Comparison of ENCODE assay signal across 18 mouse cellular contexts in genomic region chr5:138137257-138137656, GRCm38 (mm10). TPM values are rescaled to one million over a fixed set of nuclear protein-coding genes. Genes with fewer than 3 reads are reported as not detected.
DNase-seq lines count a peak whose midpoint lies in the region; ATAC-seq and TF ChIP-seq lines count a peak whose summit lies in the region.
"Had no signal": no experiment of that assay in that cellular context is flagged by ENCODE, and none has a peak within 500 bp of the region (broad histone marks: within the 10 kb centered on the region; RNA-seq: fewer than 3 reads in every experiment).

No protein-coding gene starts in this region.

- H3K27ac ChIP-seq in liver, embryonic 11.5 days (ENCODE audit: low read depth, low read length): peak overlapping the region; percentile 38
- H3K27ac ChIP-seq in intestine, embryonic 16.5 days (ENCODE audit: low read length): peak overlapping the region; percentile 64
- H3K27ac ChIP-seq in liver, embryonic 16.5 days (ENCODE audit: low read length): 0 out of 2 replicates have a peak overlapping the region, but pooled peaks have one; percentile 12
- no peak overlapping the region for H3K27ac ChIP-seq in stomach, postnatal 0 days (replicated peaks)
- H3K27ac ChIP-seq: kidney, postnatal 0 days; neural tube, embryonic 13.5 days had no signal

- no peaks in the 10 kb centered on the region for H3K9me3 ChIP-seq in liver, embryonic 11.5 days (ENCODE audit: control insufficient read depth, low read length)
- no peaks in the 10 kb centered on the region for H3K9me3 ChIP-seq in intestine, embryonic 16.5 days (ENCODE audit: control insufficient read depth, low read length)
- no peaks in the 10 kb centered on the region for H3K9me3 ChIP-seq in liver, embryonic 16.5 days (replicated peaks; ENCODE audit: control insufficient read depth, low read length)
- no peaks in the 10 kb centered on the region for H3K9me3 ChIP-seq in stomach, postnatal 0 days (ENCODE audit: control insufficient read depth, low read length)
- H3K9me3 ChIP-seq: G1E; neural tube, embryonic 13.5 days had no signal

- no peaks in the 10 kb centered on the region for H3K27me3 ChIP-seq in liver, embryonic 11.5 days (replicated peaks; ENCODE audit: control insufficient read depth, insufficient read depth, low read length)
- no peaks in the 10 kb centered on the region for H3K27me3 ChIP-seq in intestine, embryonic 16.5 days (replicated peaks; ENCODE audit: control insufficient read depth, insufficient read depth, low read length)
- H3K27me3 ChIP-seq in liver, embryonic 16.5 days (ENCODE audit: control insufficient read depth, insufficient read depth, low read depth, low read length): no peaks in the 10 kb centered on the region
- no peaks in the 10 kb centered on the region for H3K27me3 ChIP-seq in stomach, postnatal 0 days (ENCODE audit: control insufficient read depth, insufficient read depth, low read length)
- H3K27me3 ChIP-seq: CH12.LX; neural tube, embryonic 13.5 days had no signal

- peaks cover 11% of the 10 kb centered on the region for H3K4me1 ChIP-seq in liver, embryonic 11.5 days (replicated peaks; ENCODE audit: control insufficient read depth, insufficient read depth, low read length)
- peaks cover 6% of the 10 kb centered on the region for H3K4me1 ChIP-seq in intestine, embryonic 16.5 days (ENCODE audit: control insufficient read depth, insufficient read depth, low read length)
- H3K4me1 ChIP-seq in liver, embryonic 16.5 days (ENCODE audit: control insufficient read depth, low read depth, low read length): peaks cover 11% of the 10 kb centered on the region
- no peaks in the 10 kb centered on the region for H3K4me1 ChIP-seq in stomach, postnatal 0 days (replicated peaks; ENCODE audit: control insufficient read depth, insufficient read depth)
- H3K4me1 ChIP-seq: neural tube, embryonic 13.5 days had no signal

- H3K4me3 ChIP-seq in liver, embryonic 11.5 days (ENCODE audit: low read depth, low read length): no peak overlapping the region
- no peak overlapping the region for H3K4me3 ChIP-seq in intestine, embryonic 16.5 days (ENCODE audit: low read length)
- H3K4me3 ChIP-seq in liver, embryonic 16.5 days (ENCODE audit: low read depth, low read length): no peak overlapping the region
- no peak overlapping the region for H3K4me3 ChIP-seq in stomach, postnatal 0 days (ENCODE audit: low read depth, low read length)
- H3K4me3 ChIP-seq: myocyte; neural tube, embryonic 13.5 days had no signal

- ATAC-seq in liver, embryonic 11.5 days (replicated peaks; ENCODE audit: low FRiP score): peak; percentile 86
- peak; percentile 73 for ATAC-seq in intestine, embryonic 16.5 days
- peak; percentile 82 for ATAC-seq in liver, embryonic 16.5 days (ENCODE audit: low read depth)
- peak; percentile 43; the same call in 1 of the 2 replicates for ATAC-seq in stomach, postnatal 0 days (ENCODE audit: low FRiP score, low TSS enrichment)
- ATAC-seq in frontal cortex, adult (ENCODE audit: low TSS enrichment): no peak
- ATAC-seq: hindbrain, embryonic 16.5 days had no signal

- H3K9ac ChIP-seq in liver, embryonic 11.5 days (ENCODE audit: low read depth, low read length): no peak overlapping the region
- no peak overlapping the region for H3K9ac ChIP-seq in intestine, embryonic 16.5 days (ENCODE audit: low read depth, low read length)
- H3K9ac ChIP-seq in liver, embryonic 16.5 days (ENCODE audit: low read depth, low read length): no peak overlapping the region
- no peak overlapping the region for H3K9ac ChIP-seq in stomach, postnatal 0 days (ENCODE audit: low read length)
- H3K9ac ChIP-seq: neural tube, embryonic 13.5 days had no signal

- 46% methylated on average over 4 of the region's 4 CpGs for WGBS in liver, embryonic 11.5 days
- WGBS in intestine, embryonic 16.5 days: 51% methylated on average over 4 of the region's 4 CpGs
- 25% methylated on average over 4 of the region's 4 CpGs for WGBS in liver, embryonic 16.5 days (ENCODE audit: insufficient replicate concordance)
- WGBS in stomach, postnatal 0 days: 48% methylated on average over 4 of the region's 4 CpGs

- no peak for DNase-seq in liver, embryonic 11.5 days (ENCODE audit: low spot score)
- DNase-seq in liver: no peak
- no peak for DNase-seq in stomach, postnatal 0 days (ENCODE audit: low spot score)
- DNase-seq in left cerebral cortex, adult 11 months (ENCODE audit: low spot score): no peak
- DNase-seq in kidney, postnatal 10 days: no peak
- DNase-seq: cerebellum, adult 8-10 months; gastrocnemius, postnatal 36 days; kidney, adult 11 months; lung, adult 2 months had no signal

- no peak for TF ChIP-seq CTCF in stomach, postnatal 0 days (IDR thresholded peaks at IDR 0.05; ENCODE audit: low read depth)

- no peak for TF ChIP-seq EP300 in stomach, postnatal 0 days (optimal IDR thresholded peaks at IDR 0.05)

- H3K36me3 ChIP-seq in liver, embryonic 11.5 days (ENCODE audit: control insufficient read depth, insufficient read depth, low read length): peaks cover 22% of the 10 kb centered on the region; the same call in 1 of the 2 replicates
- H3K36me3 ChIP-seq in intestine, embryonic 16.5 days (ENCODE audit: control insufficient read depth, insufficient read depth, low read length): peaks cover 10% of the 10 kb centered on the region; the same call in 1 of the 2 replicates
- H3K36me3 ChIP-seq in liver, embryonic 16.5 days (ENCODE audit: control insufficient read depth, insufficient read depth): peaks cover 7% of the 10 kb centered on the region; the same call in 1 of the 2 replicates
- H3K36me3 ChIP-seq in stomach, postnatal 0 days (ENCODE audit: control insufficient read depth, insufficient read depth, low read length): peaks cover 15% of the 10 kb centered on the region; the same call in 1 of the 2 replicates

- H3K4me2 ChIP-seq in liver, embryonic 11.5 days: peak overlapping the region; percentile 31
- H3K4me2 ChIP-seq in intestine, embryonic 16.5 days (ENCODE audit: low read depth, low read length): no peak overlapping the region
- H3K4me2 ChIP-seq in liver, embryonic 16.5 days (ENCODE audit: low read depth, low read length): no peak overlapping the region
- no peak overlapping the region for H3K4me2 ChIP-seq in stomach, postnatal 0 days (replicated peaks; ENCODE audit: low read depth)
- H3K4me2 ChIP-seq: neural tube, embryonic 13.5 days had no signal

RNA-seq across cellular contexts. Expression of gene Zfp113, which starts 18.3 kb away (rescaled TPM):
- 8.0 and 9.0 TPM in 2 replicates for polyA plus RNA-seq in liver, embryonic 11.5 days (2014; fragmentation: Nextera tagmentation; extraction: Ambion mirVana)
- 11.7 and 11.8 TPM in 2 replicates for polyA plus RNA-seq in intestine, embryonic 16.5 days (2015; fragmentation: Nextera tagmentation; extraction: Ambion mirVana)
- polyA plus RNA-seq in liver, embryonic 16.5 days (2015; fragmentation: Nextera tagmentation; extraction: Ambion mirVana): 5.0 and 5.1 TPM in 2 replicates
- 6.1 and 8.0 TPM in 2 replicates for polyA plus RNA-seq in stomach, postnatal 0 days (2015; fragmentation: Nextera tagmentation; extraction: Ambion mirVana)

RNA-seq across cellular contexts. Expression of gene Zscan21, which starts 20.6 kb away (rescaled TPM):
- 33.9 TPM in 2 replicates for polyA plus RNA-seq in liver, embryonic 11.5 days (2014; fragmentation: Nextera tagmentation; extraction: Ambion mirVana)
- polyA plus RNA-seq in intestine, embryonic 16.5 days (2015; fragmentation: Nextera tagmentation; extraction: Ambion mirVana): 40.8 and 44.2 TPM in 2 replicates
- 14.6 and 15.1 TPM in 2 replicates for polyA plus RNA-seq in liver, embryonic 16.5 days (2015; fragmentation: Nextera tagmentation; extraction: Ambion mirVana)
- polyA plus RNA-seq in stomach, postnatal 0 days (2015; fragmentation: Nextera tagmentation; extraction: Ambion mirVana): 20.0 and 20.4 TPM in 2 replicates

RNA-seq across cellular contexts. Expression of gene Cops6, which starts 23.6 kb away (rescaled TPM):
- 251 and 257 TPM in 2 replicates for polyA plus RNA-seq in liver, embryonic 11.5 days (2014; fragmentation: Nextera tagmentation; extraction: Ambion mirVana)
- polyA plus RNA-seq in intestine, embryonic 16.5 days (2015; fragmentation: Nextera tagmentation; extraction: Ambion mirVana): 282 and 303 TPM in 2 replicates
- 153 and 154 TPM in 2 replicates for polyA plus RNA-seq in liver, embryonic 16.5 days (2015; fragmentation: Nextera tagmentation; extraction: Ambion mirVana)
- 173 and 180 TPM in 2 replicates for polyA plus RNA-seq in stomach, postnatal 0 days (2015; fragmentation: Nextera tagmentation; extraction: Ambion mirVana)

RNA-seq across cellular contexts. Expression of gene Ap4m1, which starts 34.5 kb away (rescaled TPM):
- 11.3 and 14.2 TPM in 2 replicates for polyA plus RNA-seq in liver, embryonic 11.5 days (2014; fragmentation: Nextera tagmentation; extraction: Ambion mirVana)
- polyA plus RNA-seq in intestine, embryonic 16.5 days (2015; fragmentation: Nextera tagmentation; extraction: Ambion mirVana): 16.7 and 17.1 TPM in 2 replicates
- polyA plus RNA-seq in liver, embryonic 16.5 days (2015; fragmentation: Nextera tagmentation; extraction: Ambion mirVana): 5.6 and 5.9 TPM in 2 replicates
- 9.3 and 9.9 TPM in 2 replicates for polyA plus RNA-seq in stomach, postnatal 0 days (2015; fragmentation: Nextera tagmentation; extraction: Ambion mirVana)

RNA-seq across cellular contexts. Expression of gene Mcm7, which starts 35.0 kb away (rescaled TPM):
- polyA plus RNA-seq in liver, embryonic 11.5 days (2014; fragmentation: Nextera tagmentation; extraction: Ambion mirVana): 308 and 341 TPM in 2 replicates
- polyA plus RNA-seq in intestine, embryonic 16.5 days (2015; fragmentation: Nextera tagmentation; extraction: Ambion mirVana): 128 and 147 TPM in 2 replicates
- 152 and 162 TPM in 2 replicates for polyA plus RNA-seq in liver, embryonic 16.5 days (2015; fragmentation: Nextera tagmentation; extraction: Ambion mirVana)
- 43.6 and 45.5 TPM in 2 replicates for polyA plus RNA-seq in stomach, postnatal 0 days (2015; fragmentation: Nextera tagmentation; extraction: Ambion mirVana)
